Mouse (Mus musculus) adrenal gland, postnatal 36 days (tissue): ENCODE data around the gene Tarsl2. TPM values are rescaled to one million over a fixed set of nuclear protein-coding genes. Genes with fewer than 3 reads are reported as not detected.

Experiments used
- DNase-seq, 2 experiments: peaks; one replicate each; pipeline ENCODE4 v3.0.0; 2021; ENCODE audit warnings: mixed read lengths in 1 of 2
- total RNA-seq, 2 experiments: library from RNA; stranded (reverse); gene quantifications; 2 replicates each; pipeline ENCODE4 v1.2.3; 2021

Tarsl2 gene
- total RNA-seq, 2 experiments from 2014 or later, result 18.2 to 27.3 TPM

DNA sequence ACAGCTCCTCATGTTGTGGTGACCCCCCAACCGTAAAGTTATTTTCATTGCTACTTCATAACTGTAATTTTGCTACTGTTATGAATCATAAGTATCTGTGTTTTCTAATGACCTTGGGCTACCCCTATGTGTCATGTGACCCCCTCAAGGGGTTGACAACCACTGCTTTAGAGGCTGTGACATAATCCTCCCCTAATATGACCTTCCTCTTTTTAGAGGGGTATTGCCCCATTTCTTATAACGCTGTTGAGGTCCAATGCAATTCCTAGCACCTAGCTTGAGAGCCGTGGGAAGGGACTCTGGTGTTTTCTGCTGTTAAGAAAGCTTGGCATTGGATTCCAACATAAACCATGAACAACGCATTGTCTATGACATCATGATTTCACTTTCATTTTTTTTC is 6.0 kb downstream of the Tarsl2 start:
- DNase-seq, result no peak

DNA sequence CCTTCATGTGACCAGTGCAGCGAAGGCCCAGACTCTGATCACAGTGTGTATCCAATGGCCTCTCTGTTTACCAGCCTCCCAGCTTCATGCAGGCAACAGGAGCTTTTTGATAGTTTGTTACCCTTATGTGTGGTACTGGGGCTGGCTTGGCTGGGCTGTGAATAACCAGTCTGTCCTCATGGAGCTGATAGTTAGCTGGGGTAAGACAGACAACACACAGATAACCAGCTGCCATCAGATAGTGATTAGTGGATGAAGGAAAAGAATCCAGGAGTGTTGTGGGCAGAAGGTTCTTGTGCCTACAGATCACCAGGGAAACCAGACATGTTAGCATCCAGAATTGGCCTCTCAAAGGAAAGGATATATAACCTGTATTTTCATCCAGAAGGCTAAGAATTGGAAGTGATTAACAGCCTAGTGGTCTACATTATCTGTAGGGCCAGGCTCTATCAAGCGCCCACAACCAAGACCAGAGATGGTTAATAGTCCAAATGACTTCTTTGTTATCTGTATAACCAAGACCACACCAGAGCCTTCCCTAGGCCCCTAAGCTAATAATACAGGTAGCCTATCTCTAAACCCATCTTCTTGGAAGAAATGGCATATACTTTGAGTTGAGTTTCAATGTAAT is 12.9 kb downstream of the Tarsl2 start:
- DNase-seq, result no peak

DNA sequence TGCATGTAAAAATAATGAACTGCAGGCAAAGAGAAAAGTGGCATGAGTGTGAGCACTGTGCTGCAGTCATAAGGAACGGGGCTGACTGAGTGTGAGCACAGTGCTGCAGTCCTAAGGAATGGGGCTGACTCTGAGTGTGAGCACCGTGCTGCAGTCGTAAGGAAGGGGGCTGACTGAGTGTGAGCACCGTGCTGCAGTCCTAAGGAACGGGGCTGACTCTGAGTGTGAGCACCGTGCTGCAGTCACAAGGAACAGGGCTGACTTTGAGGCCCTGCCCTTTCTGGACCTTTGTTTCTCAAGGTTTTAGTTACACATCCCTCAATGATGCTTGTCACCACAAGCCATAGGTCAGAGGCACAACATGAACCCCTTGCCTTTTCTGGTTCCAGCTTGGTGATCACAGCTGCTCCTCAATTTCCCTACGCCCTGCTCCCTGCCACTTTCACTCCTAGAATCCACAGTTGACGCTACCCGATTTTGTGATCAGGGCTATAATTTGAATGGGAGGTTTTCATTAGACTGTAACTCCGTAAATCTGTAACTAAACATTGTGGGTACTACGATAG is 18.6 kb downstream of the Tarsl2 start:
- DNase-seq, result no peak

DNA sequence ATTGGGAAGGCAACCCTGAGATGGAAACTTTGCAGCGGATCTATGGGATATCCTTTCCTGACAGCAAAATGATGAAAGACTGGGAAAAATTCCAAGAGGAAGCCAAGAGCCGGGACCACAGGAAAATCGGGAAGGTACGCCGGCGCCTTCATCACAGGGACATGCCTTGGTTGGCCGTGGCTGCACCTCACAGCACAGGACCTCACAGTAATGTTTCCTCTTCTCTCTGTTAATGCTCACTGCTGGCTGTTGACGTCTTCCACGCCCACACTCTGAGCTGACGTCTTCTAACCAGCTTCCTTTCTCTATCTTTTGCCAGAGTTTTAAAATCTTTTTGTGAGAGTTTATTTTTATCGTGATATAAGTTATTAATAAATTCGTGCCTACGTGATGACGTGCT is 19.2 kb downstream of the Tarsl2 start:
- no peak for DNase-seq

DNA sequence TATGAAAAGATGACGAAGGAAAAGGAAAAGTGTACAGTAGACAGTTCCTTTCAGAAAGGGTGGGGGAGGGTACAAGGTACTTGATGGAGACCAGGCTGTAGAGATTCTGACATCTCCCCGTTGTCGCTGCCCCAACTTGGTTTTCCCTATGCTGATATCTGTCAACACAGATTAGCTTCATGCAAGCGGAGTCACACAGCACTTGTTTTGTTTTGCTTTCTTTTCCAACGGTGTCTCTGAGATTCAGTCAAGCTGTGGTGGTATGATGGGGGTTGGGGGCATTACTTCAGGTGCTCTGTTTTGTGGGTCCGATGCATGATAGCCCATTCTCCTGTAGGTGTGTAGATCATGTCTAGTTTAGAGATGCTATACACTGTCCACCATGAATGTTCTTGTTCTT is 22.8 kb downstream of the Tarsl2 start:
- no peak for DNase-seq

DNA sequence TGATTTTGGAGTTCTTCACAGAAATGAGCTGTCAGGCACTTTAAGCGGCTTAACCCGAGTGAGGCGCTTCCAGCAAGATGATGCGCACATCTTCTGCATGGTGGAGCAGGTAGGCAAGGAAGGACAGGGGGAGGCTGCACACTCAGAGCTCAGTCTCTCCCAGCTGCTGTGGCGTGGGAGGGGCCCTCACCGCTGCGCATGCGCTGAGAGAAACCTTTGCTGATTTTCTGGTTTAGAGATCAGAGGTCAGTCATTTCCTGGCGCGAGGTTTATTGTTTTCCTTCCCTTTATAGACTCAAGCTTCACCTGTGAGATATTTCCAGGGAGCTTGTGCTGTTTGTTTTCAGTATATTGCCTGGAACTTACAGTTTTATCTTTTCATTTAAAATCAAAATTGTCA is 33.4 kb downstream of the Tarsl2 start:
- DNase-seq, result no peak

DNA sequence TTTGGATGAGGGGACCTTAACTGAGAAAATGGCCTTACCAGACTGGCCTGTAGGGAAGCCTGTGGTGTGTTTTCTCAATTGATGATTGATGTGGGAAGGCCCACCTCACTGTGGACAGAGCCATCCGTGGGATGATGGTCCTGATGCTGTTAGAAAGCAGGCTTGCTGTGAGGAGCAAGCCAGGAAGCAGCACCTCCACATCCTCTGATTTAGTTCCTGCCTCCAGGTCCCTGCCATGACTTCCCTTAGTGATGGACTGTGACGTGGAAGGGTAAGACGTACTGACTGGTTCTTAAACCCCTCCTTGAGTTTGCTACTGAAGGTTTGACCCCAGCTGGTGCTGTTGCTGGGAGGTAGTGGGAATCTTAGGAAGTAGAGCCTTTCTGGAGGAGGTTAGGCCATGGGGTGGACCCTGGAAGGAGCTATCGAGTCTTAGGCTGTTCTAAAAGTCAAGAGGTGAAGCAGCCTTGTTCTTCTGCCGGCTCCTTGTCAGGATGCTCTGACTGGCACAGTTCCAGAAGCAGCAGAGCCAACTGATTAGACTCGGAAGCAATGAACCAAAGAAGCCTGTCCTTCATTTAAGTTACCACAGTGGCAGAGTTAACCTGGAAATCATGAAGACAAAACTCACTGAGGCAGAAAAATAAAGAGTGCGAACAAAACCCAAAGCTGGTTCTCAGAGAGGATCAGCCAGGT is 34.4 kb downstream of the Tarsl2 start:
- no peak for DNase-seq

DNA sequence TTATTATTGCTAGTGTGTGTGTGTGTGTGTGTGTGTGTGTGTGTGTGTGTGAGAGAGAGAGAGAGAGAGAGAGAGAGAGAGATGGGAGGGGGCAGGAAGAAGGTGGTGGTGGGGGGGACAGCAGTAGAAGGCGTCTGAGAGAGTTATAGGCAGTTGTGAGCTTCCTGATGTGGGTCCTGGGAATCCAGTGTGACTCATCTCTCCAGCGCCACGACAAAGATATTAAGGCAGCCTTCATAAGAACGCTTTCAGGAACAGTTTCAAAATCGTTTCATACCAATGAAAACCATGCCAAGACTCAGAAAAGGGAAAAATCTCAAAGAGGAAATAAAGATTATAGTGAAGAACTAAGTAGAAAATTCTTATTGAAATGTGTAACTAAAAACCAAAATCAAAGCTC is 36.5 kb downstream of the Tarsl2 start:
- DNase-seq, result peak in 1 of 2 experiments; percentile 20

DNA sequence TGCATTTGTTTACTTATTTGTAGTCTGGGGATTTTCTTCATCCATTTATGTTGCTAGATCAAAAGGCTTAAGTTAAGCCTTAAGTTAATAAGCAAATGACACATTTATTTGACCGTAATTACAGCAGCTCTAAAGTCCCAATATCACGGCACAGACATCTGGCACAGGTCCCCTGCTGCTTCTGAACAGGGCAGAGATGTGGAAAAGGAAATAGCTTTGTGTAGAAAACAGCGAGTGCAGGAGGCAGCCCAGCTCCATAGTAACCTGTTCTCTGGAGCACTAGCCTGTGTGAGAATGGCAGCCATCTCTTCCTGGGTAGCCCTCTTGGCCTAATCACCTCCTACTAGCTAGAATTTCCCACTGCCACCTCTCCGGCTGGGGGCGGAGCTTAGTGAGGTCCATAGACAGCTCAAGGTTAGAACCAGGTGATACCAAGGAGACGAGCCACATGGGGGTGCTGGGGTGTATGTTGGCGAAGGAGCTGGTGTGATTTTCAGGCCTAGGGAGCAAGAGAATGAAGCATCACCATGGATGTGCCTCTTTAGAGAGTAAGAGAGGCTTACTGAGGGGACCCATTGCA is 39.6 kb downstream of the Tarsl2 start:
- no peak for DNase-seq

DNA sequence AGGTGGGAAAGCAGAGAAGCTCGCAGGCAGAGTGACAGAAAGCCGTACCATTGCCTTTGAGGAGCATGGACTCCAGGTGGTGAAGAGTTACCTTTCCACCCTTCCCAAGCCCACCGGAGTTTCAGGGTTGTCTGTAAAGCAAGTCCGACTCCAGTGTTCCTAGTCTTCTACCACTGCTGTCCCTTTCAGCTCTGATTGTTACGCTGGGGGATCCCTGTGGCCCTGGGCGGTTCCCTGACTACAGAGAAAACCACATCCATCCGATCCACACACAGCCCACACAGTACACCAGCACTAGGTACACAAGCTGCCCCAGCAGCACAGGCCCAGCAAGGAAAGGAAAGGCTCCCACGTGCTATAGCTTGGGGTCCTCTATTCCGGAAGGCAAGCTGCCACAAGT is 42.0 kb downstream of the Tarsl2 start:
- DNase-seq, result no peak

DNA sequence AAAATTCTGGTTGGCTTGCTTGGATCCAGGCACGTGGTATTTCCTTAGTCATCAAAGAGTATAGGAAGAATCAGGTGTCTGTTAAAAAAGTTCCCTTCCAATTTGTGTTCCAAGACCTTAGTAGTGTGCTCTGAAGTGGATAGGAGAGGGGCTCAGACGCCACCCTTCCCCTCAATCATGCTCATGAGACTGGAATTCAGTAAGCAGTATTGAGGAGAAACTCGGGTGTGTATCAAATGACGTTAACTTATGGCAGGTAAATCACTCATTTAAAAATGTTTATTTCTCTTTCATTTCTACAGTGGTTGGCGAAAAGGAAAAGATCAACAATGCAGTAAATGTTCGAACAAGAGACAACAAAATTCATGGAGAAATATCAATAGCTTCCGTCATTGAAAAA is 46.2 kb downstream of the Tarsl2 start, which contains the start of gene Tm2d3:
TSS of gene Tm2d3 (plus strand) at position 301 of the 400 bp plus-strand sequence.
- no peak for DNase-seq

DNA sequence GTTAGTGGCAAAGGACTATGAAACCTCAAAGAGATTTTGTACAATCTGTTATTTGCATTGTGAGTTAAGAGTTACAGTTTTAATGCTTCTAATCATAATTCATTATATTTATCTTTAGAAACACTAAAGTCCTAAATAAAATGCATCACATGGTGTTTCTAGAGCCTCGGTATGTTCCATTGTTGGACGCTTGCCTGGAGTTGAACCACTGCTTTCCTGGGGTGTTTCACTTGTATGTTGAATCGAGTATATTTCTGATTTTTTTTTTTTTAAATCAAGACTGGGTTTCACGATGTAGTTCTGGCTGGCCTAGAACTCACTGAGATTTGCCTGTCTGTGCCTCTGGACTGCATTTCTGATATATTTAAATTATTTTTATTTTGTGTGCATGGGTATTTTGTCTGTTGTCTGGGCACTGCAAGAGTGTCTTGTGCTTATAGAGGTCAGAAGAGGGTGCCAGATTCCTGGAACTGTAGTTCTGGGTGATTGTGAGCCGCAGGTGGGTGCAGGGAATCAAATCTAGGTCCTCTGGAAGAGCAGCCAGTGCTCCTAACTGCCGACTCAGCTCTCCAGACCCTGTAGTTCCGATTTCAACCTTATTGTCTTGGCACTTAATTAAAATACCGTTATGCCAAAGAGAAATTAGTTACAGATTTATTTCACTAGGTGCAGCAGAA is 47.4 kb downstream of the Tarsl2 start:
- no peak for DNase-seq

DNA sequence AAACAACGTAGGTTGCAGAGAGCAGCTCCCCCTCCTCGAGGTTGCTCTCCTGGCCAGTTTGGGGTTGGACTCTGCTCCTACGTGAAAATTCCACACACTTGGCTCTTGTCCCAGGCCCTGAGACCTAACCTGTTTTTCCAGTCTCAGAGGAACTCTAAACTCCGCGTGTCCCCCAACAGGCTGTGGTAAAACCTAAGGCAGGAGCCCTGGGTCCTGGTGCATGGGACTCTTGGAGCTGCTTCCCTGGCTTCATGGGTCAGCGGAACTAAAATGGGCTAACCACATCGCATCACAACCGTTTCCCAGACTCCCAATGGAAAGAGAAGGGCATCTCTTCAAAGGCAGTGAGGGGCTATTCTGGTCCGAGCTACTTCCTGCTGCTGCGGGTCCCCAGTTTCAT is 48.2 kb downstream of the Tarsl2 start:
- DNase-seq, result no peak

DNA sequence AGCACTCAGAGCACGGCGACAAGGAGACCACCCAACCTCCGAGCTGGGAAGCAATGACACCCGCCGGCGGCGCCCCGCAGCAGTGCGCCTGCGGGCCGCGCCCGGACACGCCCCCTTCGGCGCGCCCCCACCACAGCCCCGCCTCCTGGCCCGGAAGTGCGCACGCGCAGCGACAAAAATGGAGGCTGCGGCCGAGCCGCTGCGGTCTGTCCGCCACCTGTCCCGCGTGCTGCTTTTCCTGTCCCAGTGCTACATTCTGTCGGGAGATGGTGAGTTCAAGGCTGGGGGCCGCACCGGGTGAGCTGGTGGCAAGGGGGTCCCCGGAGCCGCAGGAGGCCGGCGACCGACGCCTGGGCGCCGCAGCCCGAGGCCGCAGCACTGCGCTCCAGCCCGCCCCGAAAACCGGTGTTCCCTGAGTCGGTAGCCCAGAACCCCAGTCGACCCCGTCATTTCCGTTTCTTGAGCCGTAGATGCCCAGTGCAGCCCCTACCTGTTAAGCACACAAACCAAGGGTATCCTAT is 48.7 kb downstream of the Tarsl2 start:
- DNase-seq, result peak; percentile 90 to 93

DNA sequence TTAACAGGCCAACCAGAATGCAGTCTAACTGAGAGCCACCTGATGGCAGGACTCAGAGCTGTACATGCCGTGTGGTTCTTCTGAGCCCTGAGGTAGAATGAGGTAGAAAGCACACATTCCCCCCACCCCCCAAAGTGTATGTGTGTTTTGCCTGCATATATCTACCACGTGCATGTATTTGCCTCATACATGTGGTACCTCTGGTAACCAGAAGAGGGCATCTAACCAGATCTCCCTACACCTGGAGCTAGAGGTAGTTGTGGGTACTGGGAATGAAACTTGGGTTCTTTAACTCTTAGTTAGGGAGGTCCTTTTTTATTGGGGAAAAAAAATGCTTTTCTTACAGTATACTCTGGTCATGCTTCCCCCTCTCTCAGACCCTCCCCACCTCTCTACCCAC is 51.8 kb downstream of the Tarsl2 start:
- no peak for DNase-seq

DNA sequence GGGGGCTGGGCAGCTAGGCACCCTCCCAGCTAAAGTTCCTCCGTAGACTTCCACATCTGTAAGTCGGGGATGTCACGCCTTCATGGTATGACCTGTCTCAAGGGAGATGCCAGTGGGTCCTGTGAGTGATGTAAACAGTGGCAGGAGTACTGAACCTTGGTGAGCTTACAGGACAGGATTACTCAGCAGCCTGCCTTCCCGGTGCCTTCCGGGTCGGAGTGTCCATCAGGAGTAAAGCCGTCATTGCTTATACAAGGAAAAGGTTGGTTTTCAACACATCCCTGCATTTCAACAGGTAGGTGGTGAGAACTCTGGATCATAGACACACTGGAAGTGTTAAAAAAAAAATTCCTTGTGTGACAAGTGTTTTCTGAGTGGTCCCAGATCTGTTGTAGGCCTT is 57.4 kb downstream of the Tarsl2 start:
- no peak for DNase-seq

DNA sequence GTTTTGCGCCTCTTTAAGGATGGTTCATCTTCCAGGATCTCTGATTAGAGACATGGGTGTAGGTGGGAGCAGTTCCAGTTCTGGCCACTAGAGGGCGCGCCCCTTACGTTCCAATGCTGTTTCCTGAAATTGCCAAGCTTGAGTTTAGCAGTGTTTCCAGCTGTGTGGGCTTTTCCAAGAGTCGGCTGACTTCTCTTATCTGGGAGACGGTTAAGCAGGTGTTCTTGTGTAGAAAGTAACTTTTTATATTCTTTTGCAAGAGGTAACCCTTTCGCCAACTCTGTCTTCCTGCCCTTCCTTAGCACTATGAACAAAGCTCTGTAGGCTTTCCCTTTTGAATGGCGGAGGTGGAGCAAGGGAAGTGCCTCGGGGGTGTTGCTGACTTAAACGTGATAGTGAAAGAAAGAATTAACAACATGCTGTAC is 60.1 kb downstream of the Tarsl2 start:
- peak; percentile 78 to 85 for DNase-seq

DNA sequence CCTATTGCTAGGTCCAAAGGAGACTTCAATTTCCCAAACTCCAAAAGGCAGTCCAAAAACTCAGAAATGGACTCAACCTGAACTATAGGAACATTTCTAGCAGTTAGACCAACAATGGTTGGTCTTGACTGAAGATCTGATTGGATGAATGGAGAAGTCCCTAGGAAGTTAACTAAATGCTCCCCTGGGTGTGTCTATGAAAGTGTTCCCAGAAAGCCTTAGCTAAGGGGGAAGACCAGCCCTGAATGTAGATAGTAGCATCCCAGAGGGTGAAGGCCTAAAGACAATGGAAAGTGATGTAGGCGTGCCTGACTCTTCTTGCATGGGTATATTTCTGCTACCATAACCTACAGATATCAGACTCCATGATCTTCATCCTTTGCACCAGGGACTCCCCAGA is 63.8 kb downstream of the Tarsl2 start:
- DNase-seq, result no peak

DNA sequence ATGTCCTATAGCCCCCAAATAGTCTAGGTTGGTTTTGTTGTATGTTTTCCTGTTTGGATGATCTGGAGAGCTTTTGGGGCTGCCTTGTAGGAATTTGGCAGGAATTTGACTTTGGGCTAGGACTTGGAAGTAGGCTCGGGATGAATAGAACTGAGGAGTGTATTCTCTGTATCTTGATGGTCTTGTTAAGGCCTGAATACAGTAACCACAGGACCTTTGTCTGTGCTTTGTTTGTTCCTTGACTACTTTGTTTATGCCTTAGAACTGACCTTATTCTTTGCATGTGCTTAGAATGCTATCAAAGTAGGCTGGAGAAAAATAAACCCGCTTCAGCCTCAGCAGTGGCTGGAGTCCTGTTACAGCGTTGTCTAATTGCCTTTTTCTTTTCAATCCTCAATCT is 65.6 kb downstream of the Tarsl2 start:
- no peak for DNase-seq

DNA sequence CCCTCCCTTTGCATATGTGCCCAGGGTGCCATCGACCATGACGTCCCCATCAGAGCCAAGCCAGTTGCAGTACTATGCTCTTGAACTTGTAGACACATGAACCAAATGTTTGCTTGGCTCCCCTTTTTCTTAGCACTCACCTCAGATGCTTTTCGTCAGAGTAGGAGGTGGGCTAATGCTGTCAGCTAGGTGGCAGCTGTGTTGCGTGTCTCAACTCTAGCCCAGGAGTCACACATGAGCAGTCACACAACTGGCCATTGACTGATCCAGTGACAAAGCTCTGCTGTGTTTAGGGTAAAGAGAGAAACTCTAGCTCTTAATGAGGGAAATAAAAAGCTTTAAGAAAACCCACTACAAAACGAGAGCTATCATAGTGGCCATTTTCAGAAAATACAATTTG is 69.1 kb downstream of the Tarsl2 start:
- no peak for DNase-seq

DNA sequence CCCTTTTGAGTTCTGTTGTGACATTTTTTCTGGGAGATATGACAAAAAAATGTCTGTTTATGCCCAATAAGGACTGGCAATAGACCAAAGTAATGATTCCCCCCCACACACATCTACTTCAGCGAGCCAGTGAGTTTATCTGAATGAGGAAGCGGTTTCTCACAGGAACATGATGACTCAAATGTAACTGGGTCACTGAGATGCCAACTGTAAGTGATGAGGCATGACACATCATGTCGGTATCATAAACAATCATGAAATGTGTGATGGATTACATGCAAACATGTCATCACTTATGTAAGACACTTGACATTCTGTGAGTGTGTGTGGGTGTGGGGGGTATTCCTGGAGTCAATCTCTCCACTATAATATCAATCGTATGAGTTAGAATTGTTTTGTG is 69.6 kb downstream of the Tarsl2 start:
- peak; percentile 2 to 10 for DNase-seq

DNA sequence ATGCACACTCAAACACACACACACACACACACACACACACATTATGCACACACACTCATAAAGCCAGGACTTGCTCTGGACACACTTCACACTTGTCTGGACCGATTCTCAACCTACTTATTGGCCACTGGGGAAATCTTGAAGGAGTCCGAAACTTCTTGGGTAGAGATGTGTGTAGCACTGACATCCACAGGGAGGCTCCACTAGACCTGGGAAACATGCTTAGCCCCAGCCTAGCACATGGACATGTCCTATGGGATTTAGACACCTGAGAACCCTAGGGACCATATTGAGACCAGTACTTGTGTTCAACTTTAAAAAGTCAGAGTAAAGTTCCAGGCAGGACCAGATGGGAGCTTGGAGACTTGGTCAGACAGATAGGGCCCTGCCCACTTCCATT is 89.3 kb downstream of the Tarsl2 start:
- peak; percentile 21 to 24 for DNase-seq

DNA sequence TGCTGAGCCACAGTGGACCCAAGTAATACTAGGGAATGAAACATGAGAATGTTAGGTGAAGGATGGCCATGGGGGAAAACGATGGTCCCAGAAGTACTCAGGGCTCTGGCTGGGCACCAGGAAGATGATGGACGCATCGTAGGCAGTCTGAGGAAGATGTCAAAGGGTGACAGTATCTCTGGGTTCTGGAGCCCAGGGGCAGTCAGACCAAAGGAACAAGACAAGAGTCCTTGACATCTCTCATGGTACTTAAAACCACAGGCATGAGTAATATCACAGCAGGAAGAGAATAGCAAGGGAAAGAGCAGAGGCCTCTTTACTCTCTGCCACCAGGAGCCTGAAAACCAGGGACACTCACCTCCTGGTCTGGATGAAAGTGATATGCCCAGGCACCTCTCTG is 90.6 kb downstream of the Tarsl2 start:
- peak; percentile 20 to 37 for DNase-seq
